Mouse (Mus musculus): ENCODE measurements around the gene Pcyt1a. TPM values are rescaled to one million over a fixed set of nuclear protein-coding genes. Genes with fewer than 3 reads are reported as not detected.
A peak's percentile ranks its signal among the peaks of the same experiment; 100 is the strongest.
"Not testable (repeated sequence)": the region's sequence is repeated elsewhere in the genome, so short reads cannot be mapped to it uniquely, and the experiment has no call there.

Pcyt1a gene
- polyA plus RNA-seq, 1 experiment from 2014 or later: 41.7 TPM

DNA sequence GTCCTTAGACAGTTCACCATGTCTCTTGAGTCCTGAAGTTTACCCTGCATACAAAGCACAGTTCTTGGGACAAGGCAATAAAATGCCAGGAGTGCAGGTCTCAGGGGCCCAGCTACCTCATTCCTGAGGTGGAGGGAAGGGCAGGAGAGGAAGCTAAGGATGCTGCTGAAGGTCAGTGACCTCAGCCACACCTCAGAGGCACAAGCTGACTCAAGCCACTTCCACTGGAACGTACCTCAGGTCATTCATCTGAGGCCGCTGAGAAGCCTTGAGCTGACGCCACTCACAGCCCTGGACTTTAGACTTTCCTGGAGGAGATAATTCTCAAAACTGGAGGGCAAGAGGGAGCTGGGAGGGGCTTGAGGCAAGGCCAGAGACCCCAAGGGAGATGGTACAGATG lies 58.2 kb downstream of the Pcyt1a start:
- no peak overlapping the region for H3K4me3 ChIP-seq

DNA sequence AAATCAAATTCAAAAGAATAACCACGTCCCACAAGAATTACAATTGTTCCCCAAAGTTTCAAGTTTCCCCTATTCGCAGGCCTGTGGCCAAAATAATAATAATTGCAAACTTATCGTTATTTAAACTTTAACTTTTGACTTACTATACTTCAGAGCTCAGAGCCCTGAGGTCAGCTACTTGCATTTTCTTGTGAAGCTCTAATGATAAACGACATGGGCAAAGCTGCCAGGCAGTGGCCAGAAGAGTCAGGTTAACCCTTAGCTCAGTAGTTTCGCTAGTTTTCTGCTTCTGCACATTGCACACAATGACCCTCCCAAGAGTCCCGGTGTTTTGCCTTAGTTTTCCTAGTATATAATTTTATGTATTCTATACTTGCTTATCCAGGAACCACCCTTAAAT lies 63.6 kb downstream of the Pcyt1a start:
- not testable (repeated sequence) for H3K4me3 ChIP-seq; H3K36me3 ChIP-seq (replicated peaks); H3K9me3 ChIP-seq; DNase-seq (ENCODE audit: extremely low spot score, low spot score); H3K27ac ChIP-seq; H3K27me3 ChIP-seq (ENCODE audit: poor library complexity, severe bottlenecking); H3K4me1 ChIP-seq
- WGBS: 81% methylated on average over 6 of the region's 6 CpGs

More for the DNA sequence above, 58.2 kb downstream of the Pcyt1a start:
- WGBS: 92% methylated on average over 3 of the region's 3 CpGs
- no peak overlapping the region for H3K27ac ChIP-seq
- H3K36me3 ChIP-seq (replicated peaks): no peaks in the 10 kb centered on the region
- H3K27me3 ChIP-seq (ENCODE audit: poor library complexity, severe bottlenecking): no peaks in the 10 kb centered on the region
- no peaks in the 10 kb centered on the region for H3K9me3 ChIP-seq
- DNase-seq (ENCODE audit: extremely low spot score, low spot score): no peak
- peaks cover 17% of the 10 kb centered on the region for H3K4me1 ChIP-seq

DNA sequence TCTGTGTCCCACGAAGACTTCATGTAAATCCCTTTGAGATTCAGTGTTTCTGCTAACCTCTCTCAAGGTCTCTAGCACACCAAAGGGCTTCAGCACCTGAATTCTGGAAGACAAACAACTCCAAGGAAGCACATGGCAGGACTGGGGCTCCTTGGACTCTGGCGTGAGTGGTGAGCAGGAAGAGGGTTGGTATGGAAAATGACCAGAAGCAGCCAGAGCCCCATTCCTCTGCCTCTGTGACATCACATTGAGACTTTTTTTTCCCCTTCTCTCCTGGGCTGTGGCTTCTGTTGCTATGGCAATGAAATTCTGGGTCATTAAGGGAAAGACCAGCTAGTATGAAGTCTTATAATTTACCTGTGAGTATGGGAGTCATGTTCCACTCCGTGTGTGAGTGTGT lies 65.2 kb downstream of the Pcyt1a start, which contains the start of gene Zdhhc19:
Gene Zdhhc19, plus strand, starts transcription at position 301 of the 400 bp plus-strand sequence.
- Histone ChIP-seq H3K27me3 (ENCODE audit: poor library complexity, severe bottlenecking) (peaks cover 9% of the 10 kb centered on the region; the same call in 1 of the 2 replicates), H3K4me3 (no peak within 1 kb of the TSS), H3K36me3 (replicated peaks) (no peaks in the 10 kb centered on the region), H3K27ac (no peak within 1 kb of the TSS), H3K9me3 (no peaks in the 10 kb centered on the region), H3K4me1 (peaks cover 3% of the 10 kb centered on the region; the same call in 1 of the 2 replicates)
- WGBS: 80% methylated on average over 3 of the region's 3 CpGs
- no peak for DNase-seq (ENCODE audit: extremely low spot score, low spot score)

DNA sequence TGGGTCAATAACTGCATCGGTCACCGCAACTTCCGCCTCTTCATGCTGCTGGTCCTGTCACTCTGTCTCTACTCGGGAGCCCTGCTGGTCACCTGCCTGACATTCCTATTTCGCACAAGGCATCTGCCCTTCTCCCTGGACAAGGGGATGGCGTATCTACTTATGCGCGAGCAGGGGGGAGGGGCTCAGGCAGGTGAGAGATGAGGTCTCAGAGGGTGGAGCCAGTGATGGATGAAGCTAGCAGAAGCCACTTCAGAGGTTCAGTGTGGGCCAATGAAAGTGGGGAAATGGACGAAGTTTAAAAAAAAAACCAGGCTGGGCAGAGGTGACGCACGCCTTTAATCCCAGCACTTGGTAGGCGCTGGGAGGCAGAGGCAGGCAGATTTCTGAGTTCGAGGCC lies 68.3 kb downstream of the Pcyt1a start:
- Histone ChIP-seq H3K27ac (no peak overlapping the region), H3K4me1 (peaks cover 3% of the 10 kb centered on the region; the same call in 1 of the 2 replicates), H3K9me3 (no peaks in the 10 kb centered on the region), H3K4me3 (no peak overlapping the region; the same call in 1 of the 2 replicates), H3K36me3 (replicated peaks) (no peaks in the 10 kb centered on the region), H3K27me3 (ENCODE audit: poor library complexity, severe bottlenecking) (peaks cover 9% of the 10 kb centered on the region; the same call in 1 of the 2 replicates)
- 65% methylated on average over 13 of the region's 13 CpGs for WGBS
- DNase-seq (ENCODE audit: extremely low spot score, low spot score): no peak

DNA sequence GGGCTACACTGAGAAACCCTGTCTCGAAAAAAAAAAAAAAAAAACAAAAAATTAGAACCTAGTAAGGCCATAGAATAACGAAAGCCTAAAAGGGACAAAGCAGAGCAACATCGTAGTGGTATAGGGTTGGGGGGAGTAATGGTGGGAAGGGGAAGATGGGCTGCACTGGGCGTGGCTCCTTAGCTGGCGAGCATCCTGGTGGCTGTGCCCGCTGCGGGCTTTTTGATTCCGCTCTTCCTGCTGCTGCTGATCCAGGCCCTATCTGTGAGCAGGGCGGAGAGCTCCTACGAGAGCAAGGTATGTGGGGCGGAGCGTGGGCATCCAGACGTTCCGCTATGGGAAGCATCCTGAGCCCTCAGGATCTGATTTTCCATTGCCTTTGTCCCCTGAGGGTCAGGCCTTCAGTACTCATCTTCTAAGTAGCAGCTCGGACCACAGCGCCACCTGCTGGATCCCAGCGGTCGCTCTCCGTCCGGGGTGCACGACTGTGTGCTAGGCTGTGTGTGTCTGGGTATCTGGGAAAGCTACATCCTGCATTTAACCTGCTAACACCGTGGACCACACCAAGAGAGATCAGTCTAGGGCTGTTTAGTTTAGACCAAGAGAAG lies 68.8 kb downstream of the Pcyt1a start:
- Histone ChIP-seq H3K36me3 (replicated peaks) (no peaks in the 10 kb centered on the region), H3K27me3 (ENCODE audit: poor library complexity, severe bottlenecking) (peaks cover 9% of the 10 kb centered on the region; the same call in 1 of the 2 replicates), H3K4me1 (peaks cover 3% of the 10 kb centered on the region; the same call in 1 of the 2 replicates), H3K9me3 (no peaks in the 10 kb centered on the region), H3K4me3 (peak overlapping the region; percentile 53), H3K27ac (peak overlapping the region; percentile 87)
- peak; percentile 92 for DNase-seq (ENCODE audit: extremely low spot score, low spot score)
- WGBS: 11% methylated on average over 22 of the region's 22 CpGs

DNA sequence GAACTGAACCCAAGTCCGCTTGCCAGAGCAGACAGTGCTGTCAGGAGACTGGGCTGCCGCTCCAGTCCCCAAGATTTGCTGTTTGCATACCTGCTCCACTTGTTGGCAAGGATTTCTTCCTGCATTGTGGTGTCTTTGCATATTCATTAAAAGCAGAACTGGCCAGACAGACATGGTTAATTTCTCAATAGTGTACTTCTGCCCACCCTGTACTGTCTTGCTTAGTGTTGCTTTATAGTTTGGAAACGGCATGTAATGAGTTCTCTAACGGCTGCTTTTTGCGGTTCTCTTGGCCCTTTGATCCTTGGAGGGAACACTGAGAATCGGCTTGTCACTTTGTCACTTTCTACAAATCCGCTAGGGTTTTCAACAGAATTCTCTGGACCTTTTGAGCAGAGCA lies 70.7 kb downstream of the Pcyt1a start:
- 85% methylated on average over 7 of the region's 7 CpGs for WGBS

DNA sequence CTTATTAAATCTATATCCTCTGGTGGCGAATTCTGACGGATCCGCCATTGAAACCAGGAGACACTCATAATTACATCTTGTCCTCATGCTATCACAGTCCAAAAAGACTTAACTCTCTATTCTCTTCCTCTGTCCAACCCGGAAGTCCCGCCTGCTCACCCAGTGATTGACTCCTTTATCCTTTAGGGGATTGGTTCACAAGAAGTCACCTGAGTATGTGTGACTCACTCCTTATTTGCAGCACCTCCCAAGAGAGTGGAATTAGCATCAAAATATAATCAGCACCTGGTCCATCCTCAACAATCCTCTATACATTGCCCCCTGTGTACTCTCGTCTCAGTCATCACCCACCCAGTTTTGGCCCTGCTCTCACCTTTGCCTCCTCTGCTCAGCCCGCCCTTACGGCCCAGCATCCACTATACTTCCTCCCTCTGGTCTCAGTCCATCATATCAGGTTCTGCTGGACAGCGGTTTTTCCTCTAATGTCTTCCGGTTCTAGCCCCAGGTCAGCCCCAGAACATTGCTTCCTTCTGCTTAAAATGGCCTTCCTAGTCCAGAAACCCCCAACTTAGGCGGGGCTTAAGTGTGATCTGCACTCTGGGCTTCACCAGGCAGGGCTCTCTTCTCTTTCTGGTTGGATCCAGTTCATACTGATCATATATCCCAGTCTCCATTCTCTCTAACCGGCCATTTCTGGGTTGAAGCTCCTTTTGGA lies 72.1 kb downstream of the Pcyt1a start:
- no peak overlapping the region for H3K4me3 ChIP-seq
- no peak for DNase-seq (ENCODE audit: extremely low spot score, low spot score)
- H3K27ac ChIP-seq: no peak overlapping the region
- whole genome bisulfite sequencing: 87% methylated on average over 12 of the region's 12 CpGs
- no peaks in the 10 kb centered on the region for H3K9me3 ChIP-seq
- H3K27me3 ChIP-seq (ENCODE audit: poor library complexity, severe bottlenecking): peaks cover 9% of the 10 kb centered on the region; the same call in 1 of the 2 replicates
- peaks cover 10% of the 10 kb centered on the region for H3K4me1 ChIP-seq
- no peaks in the 10 kb centered on the region for H3K36me3 ChIP-seq (replicated peaks)

More for the DNA sequence above, 70.7 kb downstream of the Pcyt1a start:
- Histone ChIP-seq H3K27ac (no peak overlapping the region), H3K4me1 (peaks cover 3% of the 10 kb centered on the region; the same call in 1 of the 2 replicates), H3K36me3 (replicated peaks) (no peaks in the 10 kb centered on the region), H3K27me3 (ENCODE audit: poor library complexity, severe bottlenecking) (peaks cover 9% of the 10 kb centered on the region; the same call in 1 of the 2 replicates), H3K9me3 (no peaks in the 10 kb centered on the region), H3K4me3 (no peak overlapping the region)
- DNase-seq (ENCODE audit: extremely low spot score, low spot score): no peak

DNA sequence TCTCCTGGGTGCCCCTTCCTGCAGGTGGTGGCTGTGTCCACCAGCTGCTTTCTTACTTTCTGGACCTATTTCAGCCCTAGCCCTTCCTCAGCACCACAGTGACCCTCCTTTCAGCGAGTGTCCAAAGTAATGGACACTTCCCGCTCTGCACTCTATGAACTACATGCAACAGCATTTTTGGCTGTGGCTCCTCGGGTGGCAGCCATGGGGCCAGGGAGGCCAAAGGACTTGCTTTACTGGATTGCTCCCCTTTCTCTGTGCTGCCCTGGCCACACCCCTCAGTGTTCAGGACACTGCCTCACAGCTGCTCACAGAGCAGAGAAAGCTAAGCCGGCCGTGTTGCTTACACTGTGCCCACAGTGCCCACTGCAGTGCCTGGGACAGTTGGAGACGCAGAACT lies 72.9 kb downstream of the Pcyt1a start:
- WGBS: 83% methylated on average over 6 of the region's 6 CpGs
- H3K36me3 ChIP-seq (replicated peaks): no peaks in the 10 kb centered on the region
- 0 out of 2 replicates have a peak, but pooled peaks cover 5% of the 10 kb centered on the region for H3K27me3 ChIP-seq (ENCODE audit: poor library complexity, severe bottlenecking)
- DNase-seq (ENCODE audit: extremely low spot score, low spot score): no peak
- no peak overlapping the region for H3K4me3 ChIP-seq
- no peaks in the 10 kb centered on the region for H3K9me3 ChIP-seq
- peaks cover 13% of the 10 kb centered on the region for H3K4me1 ChIP-seq
- H3K27ac ChIP-seq: no peak overlapping the region

DNA sequence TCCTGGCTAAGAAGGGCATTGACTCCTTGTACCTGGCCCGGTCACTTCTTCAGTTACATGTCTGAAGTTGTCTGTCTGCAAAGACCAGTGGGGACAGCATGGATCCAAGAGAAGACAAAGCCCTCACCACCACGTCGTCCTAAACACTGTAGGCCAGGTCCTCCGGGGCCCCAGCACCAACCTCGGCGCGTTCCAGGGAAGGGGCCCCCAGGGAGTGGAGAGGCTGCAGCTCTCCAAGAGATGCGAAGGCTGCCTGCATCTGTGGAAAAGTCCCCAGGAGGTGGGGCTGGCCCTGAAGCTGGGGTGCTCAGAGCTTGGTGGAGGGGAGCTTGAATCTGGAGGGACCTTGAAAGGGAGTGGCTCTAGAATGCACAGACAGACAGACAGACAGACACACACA lies 75.6 kb downstream of the Pcyt1a start:
- peaks cover 36% of the 10 kb centered on the region for H3K4me1 ChIP-seq
- H3K27me3 ChIP-seq (ENCODE audit: poor library complexity, severe bottlenecking): peaks cover 7% of the 10 kb centered on the region; the same call in 1 of the 2 replicates
- H3K9me3 ChIP-seq: no peaks in the 10 kb centered on the region
- WGBS: 83% methylated on average over 8 of the region's 8 CpGs
- no peaks in the 10 kb centered on the region for H3K36me3 ChIP-seq (replicated peaks)
- no peak overlapping the region for H3K27ac ChIP-seq
- no peak overlapping the region for H3K4me3 ChIP-seq
- DNase-seq (ENCODE audit: extremely low spot score, low spot score): no peak

DNA sequence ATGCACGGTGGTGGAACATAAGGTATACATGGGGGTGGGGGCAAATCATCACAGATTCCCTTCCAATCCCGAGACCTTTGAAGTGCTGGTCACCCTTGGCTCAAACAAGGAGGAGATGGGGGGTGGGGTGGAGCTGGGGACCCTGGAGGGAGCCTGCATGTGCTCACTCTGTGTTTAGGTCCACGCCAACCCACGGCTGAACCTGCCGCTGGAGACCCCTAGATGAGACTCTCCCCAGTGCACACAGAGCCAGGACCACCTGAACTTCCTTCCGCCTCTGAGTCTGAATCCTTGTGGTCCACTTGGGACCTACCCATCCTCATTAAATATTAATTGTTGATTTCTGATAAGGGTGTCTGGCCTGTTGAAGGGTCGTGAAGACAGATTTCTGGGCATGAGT lies 76.1 kb downstream of the Pcyt1a start:
- 84% methylated on average over 7 of the region's 7 CpGs for WGBS
- Histone ChIP-seq H3K36me3 (replicated peaks) (no peaks in the 10 kb centered on the region), H3K27ac (no peak overlapping the region), H3K9me3 (no peaks in the 10 kb centered on the region), H3K27me3 (ENCODE audit: poor library complexity, severe bottlenecking) (peaks cover 7% of the 10 kb centered on the region; the same call in 1 of the 2 replicates), H3K4me1 (peaks cover 42% of the 10 kb centered on the region), H3K4me3 (no peak overlapping the region)
- DNase-seq (ENCODE audit: extremely low spot score, low spot score): no peak

DNA sequence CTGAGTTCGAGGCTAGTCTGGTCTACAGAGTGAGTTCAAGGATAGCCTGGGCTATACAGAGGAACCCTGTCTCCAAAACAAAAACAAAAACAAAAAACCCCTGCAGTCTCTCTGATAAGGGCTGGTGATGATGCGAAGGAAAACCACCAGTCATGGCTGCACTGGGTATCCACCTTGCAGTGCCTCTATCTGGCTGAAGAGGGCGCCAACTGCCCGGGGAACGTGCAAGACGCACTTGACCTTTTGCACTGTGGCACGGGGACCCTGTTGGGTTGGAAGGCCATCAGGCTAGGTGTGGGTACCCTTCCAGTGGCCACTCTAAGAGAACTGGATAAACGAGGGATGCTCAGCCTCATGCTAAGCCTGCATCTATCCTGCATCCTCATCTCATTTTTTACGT lies 76.7 kb downstream of the Pcyt1a start:
- Histone ChIP-seq H3K4me3 (no peak overlapping the region), H3K36me3 (replicated peaks) (no peaks in the 10 kb centered on the region), H3K27me3 (ENCODE audit: poor library complexity, severe bottlenecking) (peaks cover 7% of the 10 kb centered on the region; the same call in 1 of the 2 replicates), H3K9me3 (no peaks in the 10 kb centered on the region), H3K27ac (no peak overlapping the region), H3K4me1 (peaks cover 42% of the 10 kb centered on the region)
- DNase-seq (ENCODE audit: extremely low spot score, low spot score): peak; percentile 65
- WGBS: 25% methylated on average over 9 of the region's 9 CpGs

DNA sequence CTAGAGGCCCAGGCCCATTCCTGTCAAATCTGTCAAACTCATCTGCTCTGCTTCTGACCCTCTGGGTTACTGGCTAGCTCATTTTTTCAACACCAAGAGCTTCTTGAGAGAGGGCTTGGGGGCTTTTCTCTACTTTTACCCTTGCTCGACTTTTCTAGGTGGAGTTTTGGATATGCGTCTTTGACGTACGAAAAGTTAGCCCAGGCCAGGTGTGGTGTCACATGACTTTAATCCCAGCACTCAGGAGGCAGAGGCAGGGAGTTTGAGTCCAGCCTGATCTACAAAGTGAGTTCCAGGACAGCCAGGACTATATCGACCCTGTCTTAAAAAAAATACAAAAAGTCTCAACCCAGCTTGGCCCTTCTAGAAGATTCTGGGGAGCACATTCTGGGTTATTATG lies 77.3 kb downstream of the Pcyt1a start:
- Histone ChIP-seq H3K36me3 (replicated peaks) (no peaks in the 10 kb centered on the region), H3K27ac (peak overlapping the region; percentile 76), H3K4me1 (peaks cover 46% of the 10 kb centered on the region), H3K27me3 (ENCODE audit: poor library complexity, severe bottlenecking) (peaks cover 7% of the 10 kb centered on the region; the same call in 1 of the 2 replicates), H3K4me3 (no peak overlapping the region), H3K9me3 (no peaks in the 10 kb centered on the region)
- WGBS: 82% methylated on average over 5 of the region's 5 CpGs
- DNase-seq (ENCODE audit: extremely low spot score, low spot score): no peak

DNA sequence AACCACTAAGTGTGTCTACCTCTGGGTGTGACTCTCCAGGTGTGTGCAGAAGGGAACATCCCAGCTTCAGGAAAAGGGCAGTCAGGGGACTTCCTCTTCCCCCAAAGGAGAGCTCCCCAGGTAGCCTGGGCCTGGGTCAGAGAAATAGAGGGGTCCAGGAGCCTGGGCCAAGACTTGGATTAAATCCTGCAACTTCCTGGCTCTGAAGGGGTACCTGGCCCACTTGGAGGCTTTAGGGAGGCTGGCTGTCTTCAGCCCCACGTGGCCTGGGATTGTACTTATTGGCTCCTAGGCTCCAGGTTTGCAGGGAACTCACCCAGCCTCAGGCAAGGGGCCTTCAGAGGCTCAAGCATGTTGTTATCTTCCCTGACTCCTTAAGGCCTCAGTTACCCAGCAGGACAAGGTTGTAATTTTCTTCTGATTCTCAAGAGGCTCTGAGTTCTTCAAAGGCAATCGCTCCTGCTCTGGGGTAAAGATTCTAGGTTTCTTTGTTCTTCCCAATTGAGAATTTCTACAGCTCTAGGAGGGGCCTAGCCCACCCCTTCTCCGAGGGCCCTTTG lies 77.9 kb downstream of the Pcyt1a start:
- Histone ChIP-seq H3K4me3 (no peak overlapping the region), H3K9me3 (no peaks in the 10 kb centered on the region), H3K27me3 (ENCODE audit: poor library complexity, severe bottlenecking) (peaks cover 7% of the 10 kb centered on the region; the same call in 1 of the 2 replicates), H3K36me3 (replicated peaks) (no peaks in the 10 kb centered on the region), H3K4me1 (peaks cover 46% of the 10 kb centered on the region), H3K27ac (peak overlapping the region; percentile 76)
- no peak for DNase-seq (ENCODE audit: extremely low spot score, low spot score)
- WGBS: 46% methylated on average over 3 of the region's 3 CpGs
